Mouse (Mus musculus): ENCODE measurements at regions not wholly inside any gene's neighbourhood (a gene's known extent, or its start where the extent isn't known, plus 50 kb on each side); places are given as distances from the start of the nearest gene placed in this dataset.

DNA sequence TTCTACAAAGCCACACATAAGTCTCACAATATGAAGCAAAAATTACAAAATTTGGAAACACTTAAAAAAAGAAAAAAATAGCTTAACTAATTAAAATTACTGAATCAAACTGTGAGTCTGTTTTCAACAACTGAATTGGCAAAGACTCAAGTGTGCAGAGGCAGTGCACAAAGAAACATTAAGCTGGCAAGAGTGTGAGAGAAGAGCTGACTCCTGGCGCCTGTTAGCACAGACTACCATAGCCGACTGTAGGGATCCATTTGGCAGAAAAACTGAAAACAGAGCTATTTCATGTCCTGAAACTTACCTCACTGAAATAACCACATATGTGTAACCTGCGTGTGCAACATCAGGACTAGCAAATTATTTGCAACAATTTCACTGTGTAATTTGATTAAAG is 746.4 kb upstream of the Cypt12 start:
- Histone ChIP-seq H3K9me3 (no peaks in the 10 kb centered on the region), H3K4me1 (no peaks in the 10 kb centered on the region), H3K27me3 (no peaks in the 10 kb centered on the region), H3K4me3 (replicated peaks) (no peak overlapping the region), H3K27ac (no peak overlapping the region), H3K36me3 (replicated peaks) (no peaks in the 10 kb centered on the region), H3K9ac (no peak overlapping the region), H3K4me2 (no peak overlapping the region)
- no peak for ATAC-seq (ENCODE audit: low FRiP score)
- 81% methylated on average over 3 of the region's 3 CpGs for WGBS

DNA sequence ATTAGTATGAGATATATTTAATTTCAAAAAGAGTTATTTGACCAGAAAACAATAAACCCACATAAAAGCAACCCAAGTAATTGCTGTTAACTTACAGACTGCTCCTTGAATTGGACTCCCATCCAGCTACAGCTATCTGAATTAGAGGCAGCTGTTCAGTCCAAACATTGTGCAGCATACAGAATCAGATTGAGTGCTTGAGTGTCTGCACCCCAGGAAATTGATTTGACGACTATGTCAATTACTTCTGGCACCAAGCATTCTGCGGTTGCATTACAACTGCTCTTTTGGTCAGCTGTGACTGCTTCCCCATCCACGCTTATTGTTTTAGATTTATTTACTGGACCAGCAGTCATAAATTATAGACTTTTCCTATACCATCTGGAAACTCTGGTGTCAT is 734.2 kb upstream of the Cypt12 start:
- no peaks in the 10 kb centered on the region for H3K36me3 ChIP-seq (replicated peaks)
- 67% methylated on average over 3 of the region's 3 CpGs for WGBS
- ATAC-seq (ENCODE audit: low FRiP score): 0 out of 2 replicates have a peak, but pooled peaks have one; percentile 39
- no peaks in the 10 kb centered on the region for H3K4me1 ChIP-seq
- no peaks in the 10 kb centered on the region for H3K27me3 ChIP-seq
- H3K27ac ChIP-seq: no peak overlapping the region
- H3K4me2 ChIP-seq: no peak overlapping the region
- H3K9me3 ChIP-seq: no peaks in the 10 kb centered on the region
- no peak overlapping the region for H3K9ac ChIP-seq
- no peak overlapping the region for H3K4me3 ChIP-seq (replicated peaks)

DNA sequence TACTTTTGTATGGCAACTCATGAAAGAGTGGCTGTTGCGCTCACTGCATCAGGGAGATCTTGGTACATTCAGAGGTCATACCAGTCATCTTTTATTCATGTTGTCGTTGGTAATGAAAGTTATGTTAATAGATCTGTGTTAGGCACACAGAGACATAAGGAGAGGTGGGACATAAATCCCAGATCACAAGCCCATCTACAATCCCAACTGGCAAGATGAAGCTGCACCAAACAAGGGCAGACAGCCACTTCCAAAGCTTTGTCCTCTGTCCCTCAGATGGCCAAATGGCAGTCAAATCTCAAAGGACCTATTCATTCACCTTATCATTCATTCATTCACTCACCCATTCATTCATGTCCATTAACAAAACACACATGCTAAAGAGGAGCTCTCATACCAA is 731.4 kb upstream of the Cypt12 start:
- 76% methylated on average over 2 of the region's 2 CpGs for WGBS
- Histone ChIP-seq H3K4me1 (no peaks in the 10 kb centered on the region), H3K9ac (no peak overlapping the region), H3K4me3 (replicated peaks) (no peak overlapping the region), H3K36me3 (replicated peaks) (no peaks in the 10 kb centered on the region), H3K27ac (no peak overlapping the region), H3K27me3 (no peaks in the 10 kb centered on the region), H3K9me3 (no peaks in the 10 kb centered on the region), H3K4me2 (no peak overlapping the region)
- ATAC-seq (ENCODE audit: low FRiP score): no peak

DNA sequence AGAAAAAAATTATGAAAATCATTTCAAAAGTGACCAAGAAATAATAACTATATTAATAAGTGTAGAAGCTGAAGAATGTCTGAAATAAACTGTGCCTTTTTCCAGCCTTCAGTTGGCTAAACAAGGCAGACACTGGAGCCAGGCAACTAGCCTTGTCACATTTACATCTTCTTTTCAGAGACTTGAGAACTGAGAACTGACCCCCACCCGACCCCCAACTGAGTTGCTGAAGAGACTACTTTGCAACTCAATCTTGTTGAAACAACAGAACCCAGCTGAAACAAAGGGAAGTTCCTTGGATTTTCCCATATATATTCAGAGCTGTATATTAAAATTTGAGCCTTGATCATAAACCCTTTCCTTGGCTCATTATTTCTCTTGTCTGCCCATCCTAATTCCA is 709.8 kb upstream of the Cypt12 start:
- Histone ChIP-seq H3K36me3 (replicated peaks) (no peaks in the 10 kb centered on the region), H3K9me3 (no peaks in the 10 kb centered on the region), H3K27ac (no peak overlapping the region), H3K4me2 (no peak overlapping the region), H3K27me3 (no peaks in the 10 kb centered on the region), H3K4me3 (replicated peaks) (no peak overlapping the region), H3K9ac (no peak overlapping the region), H3K4me1 (no peaks in the 10 kb centered on the region)
- no peak for ATAC-seq (ENCODE audit: low FRiP score)
- 0% methylated on average over 1 of the region's 1 CpGs for WGBS

DNA sequence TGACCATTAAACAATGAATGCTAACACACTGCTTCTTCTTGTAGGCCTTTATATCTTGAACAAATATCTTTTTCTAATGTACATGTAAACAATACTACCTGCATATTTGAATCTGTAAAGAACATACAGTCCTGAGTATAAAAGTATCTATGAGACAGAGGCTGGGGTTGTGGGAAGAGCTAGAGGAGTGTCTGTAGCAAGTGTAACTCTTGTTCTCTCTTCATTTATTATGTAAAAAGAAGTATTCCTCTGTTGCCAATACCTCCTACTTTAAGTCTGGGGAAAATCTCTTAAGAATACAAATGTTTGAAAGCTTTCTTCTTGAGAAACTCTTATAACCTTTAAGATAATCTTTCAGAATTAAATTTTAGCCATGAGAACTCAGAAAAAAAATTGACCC is 689.8 kb upstream of the Cypt12 start:
- Histone ChIP-seq H3K4me3 (replicated peaks) (no peak overlapping the region), H3K36me3 (replicated peaks) (no peaks in the 10 kb centered on the region), H3K27me3 (no peaks in the 10 kb centered on the region), H3K27ac (no peak overlapping the region), H3K4me2 (no peak overlapping the region), H3K9ac (no peak overlapping the region), H3K4me1 (no peaks in the 10 kb centered on the region), H3K9me3 (no peaks in the 10 kb centered on the region)
- no peak for ATAC-seq (ENCODE audit: low FRiP score)

- H3K4me2 ChIP-seq: no peak overlapping the region
- no peaks in the 10 kb centered on the region for H3K4me1 ChIP-seq
- H3K27me3 ChIP-seq: no peaks in the 10 kb centered on the region
- H3K4me3 ChIP-seq (replicated peaks): no peak overlapping the region
- no peaks in the 10 kb centered on the region for H3K9me3 ChIP-seq
- 81% methylated on average over 3 of the region's 3 CpGs for WGBS
- ATAC-seq (ENCODE audit: low FRiP score): no peak
- H3K27ac ChIP-seq: no peak overlapping the region
- H3K9ac ChIP-seq: no peak overlapping the region
- H3K36me3 ChIP-seq (replicated peaks): no peaks in the 10 kb centered on the region
Observed at GRCm38 (mm10) chr3:17259093-17259492, 689.1 kb upstream of the Cypt12 start.

GRCm38 (mm10) chr3:17281231-17281630 is 667.0 kb upstream of the Cypt12 start:
- H3K27me3 ChIP-seq: no peaks in the 10 kb centered on the region
- H3K4me3 ChIP-seq (replicated peaks): no peak overlapping the region
- no peak overlapping the region for H3K9ac ChIP-seq
- peak; percentile 80; the same call in 1 of the 2 replicates for ATAC-seq (ENCODE audit: low FRiP score)
- H3K4me1 ChIP-seq: no peaks in the 10 kb centered on the region
- H3K36me3 ChIP-seq (replicated peaks): no peaks in the 10 kb centered on the region
- WGBS: 31% methylated on average over 6 of the region's 6 CpGs
- no peaks in the 10 kb centered on the region for H3K9me3 ChIP-seq
- H3K27ac ChIP-seq: no peak overlapping the region
- H3K4me2 ChIP-seq: no peak overlapping the region

GRCm38 (mm10) chr3:17282881-17283280 is 665.3 kb upstream of the Cypt12 start:
- no peak for ATAC-seq (ENCODE audit: low FRiP score)
- Histone ChIP-seq H3K27ac (no peak overlapping the region), H3K36me3 (replicated peaks) (no peaks in the 10 kb centered on the region), H3K4me3 (replicated peaks) (no peak overlapping the region), H3K9ac (no peak overlapping the region), H3K27me3 (no peaks in the 10 kb centered on the region), H3K4me1 (no peaks in the 10 kb centered on the region), H3K4me2 (no peak overlapping the region), H3K9me3 (no peaks in the 10 kb centered on the region)
- WGBS: 91% methylated on average over 3 of the region's 3 CpGs

GRCm38 (mm10) chr3:17317523-17317922 is 630.7 kb upstream of the Cypt12 start:
- H3K27ac ChIP-seq: no peak overlapping the region
- ATAC-seq (ENCODE audit: low FRiP score): no peak
- H3K9ac ChIP-seq: no peak overlapping the region
- peaks cover 12% of the 10 kb centered on the region for H3K4me1 ChIP-seq
- no peak overlapping the region for H3K4me2 ChIP-seq
- H3K27me3 ChIP-seq: no peaks in the 10 kb centered on the region
- no peaks in the 10 kb centered on the region for H3K36me3 ChIP-seq (replicated peaks)
- H3K4me3 ChIP-seq (replicated peaks): no peak overlapping the region
- H3K9me3 ChIP-seq: no peaks in the 10 kb centered on the region

- Histone ChIP-seq H3K36me3 (replicated peaks) (no peaks in the 10 kb centered on the region), H3K4me3 (replicated peaks) (no peak overlapping the region), H3K9me3 (no peaks in the 10 kb centered on the region), H3K27me3 (no peaks in the 10 kb centered on the region), H3K27ac (no peak overlapping the region), H3K4me2 (no peak overlapping the region), H3K9ac (no peak overlapping the region), H3K4me1 (peaks cover 12% of the 10 kb centered on the region)
- no peak for ATAC-seq (ENCODE audit: low FRiP score)
- WGBS: 87% methylated on average over 3 of the region's 3 CpGs
Observed at GRCm38 (mm10) chr3:17318450-17318849, 629.8 kb upstream of the Cypt12 start.

GRCm38 (mm10) chr3:17319213-17319612 is 629.0 kb upstream of the Cypt12 start:
- Histone ChIP-seq H3K4me2 (0 out of 2 replicates have a peak overlapping the region, but pooled peaks have one; percentile 13), H3K9me3 (no peaks in the 10 kb centered on the region), H3K9ac (no peak overlapping the region), H3K36me3 (replicated peaks) (no peaks in the 10 kb centered on the region), H3K27ac (peak overlapping the region; percentile 54; the same call in 1 of the 2 replicates), H3K4me3 (replicated peaks) (no peak overlapping the region), H3K27me3 (no peaks in the 10 kb centered on the region), H3K4me1 (peaks cover 12% of the 10 kb centered on the region)
- ATAC-seq (ENCODE audit: low FRiP score): peak; percentile 89
- WGBS: 8% methylated on average over 9 of the region's 9 CpGs

- H3K4me2 ChIP-seq: no peak overlapping the region
- H3K4me3 ChIP-seq (replicated peaks): no peak overlapping the region
Observed at GRCm38 (mm10) chr3:17319931-17320330, 628.3 kb upstream of the Cypt12 start.

GRCm38 (mm10) chr3:17322266-17322665 is 625.9 kb upstream of the Cypt12 start:
- H3K4me1 ChIP-seq: peaks cover 15% of the 10 kb centered on the region
- H3K36me3 ChIP-seq (replicated peaks): no peaks in the 10 kb centered on the region
- no peaks in the 10 kb centered on the region for H3K9me3 ChIP-seq
- H3K27ac ChIP-seq: peak overlapping the region; percentile 70
- ATAC-seq (ENCODE audit: low FRiP score): peak; percentile 9; the same call in 1 of the 2 replicates
- 17% methylated on average over 2 of the region's 2 CpGs for WGBS
- no peaks in the 10 kb centered on the region for H3K27me3 ChIP-seq
- H3K4me2 ChIP-seq: no peak overlapping the region
- no peak overlapping the region for H3K4me3 ChIP-seq (replicated peaks)
- no peak overlapping the region for H3K9ac ChIP-seq

More at GRCm38 (mm10) chr3:17319931-17320330, 628.3 kb upstream of the Cypt12 start:
- Histone ChIP-seq H3K27ac (no peak overlapping the region), H3K4me1 (peaks cover 15% of the 10 kb centered on the region), H3K36me3 (replicated peaks) (no peaks in the 10 kb centered on the region), H3K27me3 (no peaks in the 10 kb centered on the region), H3K9ac (no peak overlapping the region), H3K9me3 (no peaks in the 10 kb centered on the region)
- 43% methylated on average over 5 of the region's 5 CpGs for WGBS
- ATAC-seq (ENCODE audit: low FRiP score): no peak

GRCm38 (mm10) chr3:17324816-17325215 is 623.4 kb upstream of the Cypt12 start:
- ATAC-seq (ENCODE audit: low FRiP score): no peak
- no peak overlapping the region for H3K4me2 ChIP-seq
- H3K4me3 ChIP-seq (replicated peaks): no peak overlapping the region
- no peak overlapping the region for H3K27ac ChIP-seq
- H3K4me1 ChIP-seq: peaks cover 19% of the 10 kb centered on the region
- no peak overlapping the region for H3K9ac ChIP-seq
- no peaks in the 10 kb centered on the region for H3K36me3 ChIP-seq (replicated peaks)
- WGBS: 61% methylated on average over 7 of the region's 7 CpGs
- no peaks in the 10 kb centered on the region for H3K9me3 ChIP-seq
- H3K27me3 ChIP-seq: no peaks in the 10 kb centered on the region
